Mouse (Mus musculus) cerebellum, postnatal 10 days (tissue): ENCODE measurements around the gene Slco1a4.
"Not testable (repeated sequence)": the region's sequence is repeated elsewhere in the genome, so short reads cannot be mapped to it uniquely, and the experiment has no call there.

Experiments used
- DNase-seq, 2 experiments: peaks; one replicate each; pipeline ENCODE4 v3.0.0; 2021; ENCODE audit warnings: mixed read lengths in 2 of 2

Slco1a4 gene

DNA sequence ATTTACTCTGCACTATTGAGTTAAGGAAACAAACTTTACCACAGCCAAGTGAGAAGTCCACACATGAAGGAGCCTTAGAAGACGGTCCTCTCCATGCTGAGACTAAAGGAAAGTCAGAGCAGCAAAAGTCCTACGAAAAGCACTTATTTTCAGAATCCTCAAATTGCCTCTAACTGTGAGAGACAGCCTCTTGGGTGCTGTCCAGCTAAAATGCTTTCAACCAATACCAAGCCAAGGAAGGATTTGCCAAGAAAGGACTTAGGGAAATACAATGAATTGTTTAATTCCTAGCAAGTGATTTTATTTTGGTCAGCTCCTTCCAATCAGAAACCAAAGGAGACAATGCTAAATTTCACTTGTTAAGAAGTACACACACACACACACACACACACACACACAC is at the start of gene Slco1a4:
Gene Slco1a4, minus strand, starts transcription at position 115 of the 400 bp plus-strand sequence.
- peak; percentile 53 to 59 for DNase-seq

- no peak for DNase-seq
Observed at GRCm38 (mm10) chr6:141898197-141898596, 42.2 kb upstream of the Slco1a4 start.

DNA sequence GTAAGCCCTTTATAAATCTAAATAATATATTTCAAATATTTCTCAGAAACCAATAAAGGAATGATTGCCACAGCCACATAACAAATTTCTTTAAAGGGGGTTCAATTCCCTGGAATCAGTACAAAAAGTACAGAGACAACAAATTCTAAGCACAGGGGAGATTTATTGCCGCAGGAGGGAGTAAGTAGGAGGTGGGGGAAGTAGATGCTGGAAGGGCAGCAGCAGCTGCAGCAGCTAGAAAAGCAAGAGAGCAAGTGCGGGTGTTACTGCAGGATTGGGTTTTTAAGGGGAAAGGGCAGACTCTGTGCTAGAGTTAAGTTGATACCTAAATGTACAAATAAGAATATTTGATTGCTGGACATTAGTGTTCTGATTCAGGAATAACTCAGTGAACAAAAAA is 33.7 kb upstream of the Slco1a4 start:
- DNase-seq, result no peak

DNA sequence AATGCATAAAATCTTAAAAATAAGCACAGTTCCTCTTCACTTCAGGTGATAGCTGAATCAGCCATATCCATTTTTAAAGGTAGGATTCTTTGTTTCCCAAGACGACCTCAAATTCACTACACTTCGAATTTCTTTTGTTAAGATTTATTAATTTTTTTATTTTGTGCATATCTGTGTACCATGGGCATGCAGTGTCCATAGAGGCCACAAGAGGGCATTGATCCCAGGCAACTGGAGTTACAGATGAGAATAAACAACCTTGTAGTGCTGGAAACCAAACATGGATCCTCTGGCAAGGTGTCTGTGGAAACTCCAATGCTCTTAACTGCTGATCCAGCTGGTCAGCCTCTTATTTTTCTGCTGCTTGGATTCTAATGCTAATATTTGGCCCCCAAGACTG is 32.2 kb upstream of the Slco1a4 start:
- DNase-seq, result peak; percentile 12 to 14

DNA sequence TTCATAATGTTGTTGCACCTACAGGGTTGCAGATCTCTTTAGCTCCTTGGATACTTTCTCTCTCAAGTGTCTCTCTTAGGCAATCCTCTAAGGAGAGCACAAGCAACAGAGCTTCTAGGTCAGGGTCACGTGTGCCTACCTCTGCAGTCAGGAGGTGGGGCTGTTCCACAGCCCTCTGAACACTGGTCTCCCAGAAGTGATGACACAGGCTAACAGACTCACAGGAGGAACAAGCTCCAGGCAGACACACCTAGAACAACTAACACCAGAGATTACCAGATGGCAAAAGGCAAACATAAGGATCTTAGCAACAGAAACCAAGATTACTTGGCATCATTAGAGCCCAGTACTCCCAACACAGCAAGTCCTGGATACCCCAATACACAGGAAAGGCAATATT is 26.6 kb upstream of the Slco1a4 start:
- DNase-seq, result no peak

- not testable (repeated sequence) for DNase-seq
Observed at GRCm38 (mm10) chr6:141875742-141876141, 19.7 kb upstream of the Slco1a4 start.

GRCm38 (mm10) chr6:141871711-141872110 is 15.7 kb upstream of the Slco1a4 start:
- no peak for DNase-seq

DNA sequence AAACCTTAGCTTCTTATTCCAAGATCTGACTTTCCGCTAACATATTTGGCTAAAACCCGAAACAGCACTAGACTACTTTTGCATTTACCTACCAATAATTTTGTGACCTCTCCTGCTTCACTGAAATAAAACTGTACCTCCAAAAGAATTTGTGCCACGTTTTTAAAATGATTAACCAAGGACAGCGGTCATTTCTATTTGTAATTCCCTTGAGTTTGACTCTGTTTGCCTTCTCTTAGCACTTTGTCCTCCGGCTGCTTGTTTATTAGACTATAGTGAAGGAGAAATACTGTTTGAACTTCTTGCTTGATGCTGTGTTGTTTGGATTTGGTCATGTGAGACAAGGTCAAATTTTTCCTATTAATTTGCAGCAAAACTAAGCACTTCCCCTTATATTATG is 12.7 kb upstream of the Slco1a4 start:
- DNase-seq, result no peak

DNA sequence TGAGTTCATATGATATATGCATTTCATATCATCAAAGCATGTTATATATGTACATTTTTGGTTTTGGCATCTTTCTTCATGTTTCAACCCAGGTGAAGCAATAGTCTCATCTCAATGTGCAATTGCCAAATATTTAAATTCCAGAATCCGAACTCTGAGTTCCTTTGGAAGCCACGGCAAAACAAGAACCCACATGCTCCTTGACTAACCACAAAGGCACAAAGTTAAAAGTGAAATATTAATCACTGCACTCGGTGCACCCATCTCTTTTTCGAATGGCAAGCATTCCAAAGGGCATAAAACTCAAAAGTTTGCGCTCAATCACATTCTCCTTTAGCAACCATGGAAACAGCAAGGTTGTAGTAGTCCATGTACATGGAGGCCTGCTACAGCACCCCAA is 10.0 kb upstream of the Slco1a4 start:
- DNase-seq, result no peak

DNA sequence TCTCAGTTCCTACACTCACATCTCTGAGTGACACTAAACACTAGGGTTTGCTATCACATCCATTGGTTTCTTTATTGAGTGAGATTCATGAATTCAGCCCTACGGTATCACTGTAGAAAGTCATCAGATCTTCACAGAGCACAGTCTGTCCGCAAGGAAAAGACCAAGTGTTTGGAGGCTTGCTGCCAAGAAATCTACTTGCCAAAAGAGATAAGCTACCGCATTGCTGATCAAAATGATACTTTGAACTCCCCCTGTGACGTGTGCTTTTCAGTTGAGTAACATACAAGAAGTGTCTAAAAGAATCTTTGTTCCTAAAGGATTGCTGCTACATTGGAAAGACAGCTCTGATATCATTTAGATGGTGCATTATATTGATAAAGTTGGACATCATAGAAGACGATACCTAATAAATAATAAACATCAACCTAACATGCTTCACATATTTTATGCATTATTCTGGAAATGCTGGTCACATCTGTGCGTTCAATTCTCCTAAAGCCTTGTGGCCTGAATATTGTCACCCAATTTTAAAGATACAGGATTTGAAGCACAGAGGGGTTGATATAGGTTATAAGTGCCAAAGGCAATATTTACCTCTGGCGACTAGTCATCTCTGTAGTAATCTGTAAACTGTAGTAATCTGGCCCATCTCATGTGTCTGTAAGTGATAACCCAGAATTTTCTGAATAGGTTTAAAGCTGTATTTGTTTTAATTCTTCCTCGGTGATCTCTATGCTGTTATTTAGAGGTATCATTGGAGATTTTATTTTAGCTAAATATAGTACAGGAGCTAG is 1.9 kb upstream of the Slco1a4 start:
- DNase-seq, result peak; percentile 43 to 51

DNA sequence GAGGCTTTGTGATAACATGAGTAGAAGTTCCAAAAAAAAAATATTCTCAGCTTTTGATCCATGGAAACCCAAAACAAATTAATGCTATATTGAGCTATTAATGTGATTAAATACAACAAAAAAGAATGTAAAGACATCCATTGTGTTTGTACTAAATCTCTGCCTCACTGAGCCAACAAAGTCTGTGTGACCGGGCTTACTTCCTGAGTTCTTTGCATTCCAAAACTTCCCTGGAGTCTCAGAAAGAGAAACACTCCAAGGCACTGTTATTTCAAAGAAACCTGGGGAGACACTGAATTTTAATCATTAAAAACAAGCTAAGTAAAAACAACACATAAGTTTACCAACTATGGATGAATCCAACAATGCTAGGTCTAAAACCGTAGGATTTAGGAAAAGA is 2.4 kb downstream of the Slco1a4 start:
- no peak for DNase-seq

DNA sequence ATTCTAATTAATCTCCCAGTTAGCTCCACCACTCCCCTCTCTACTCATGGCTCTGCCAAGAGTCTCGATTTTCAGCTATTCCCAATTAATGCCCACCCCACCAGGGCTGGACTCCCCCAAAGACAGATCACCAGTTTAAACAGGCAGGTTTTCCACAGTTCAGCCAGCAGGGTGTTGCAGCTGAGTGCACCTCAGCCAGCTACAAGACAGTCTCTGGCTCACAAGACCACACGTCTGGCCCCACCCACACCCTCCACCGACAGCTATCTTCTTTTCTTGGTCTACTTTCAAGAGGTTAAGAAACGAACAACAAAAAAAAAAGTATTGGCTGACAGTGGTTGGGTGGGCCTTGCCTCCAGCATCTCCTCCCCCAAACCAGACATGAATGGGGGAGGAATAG is 6.9 kb downstream of the Slco1a4 start:
- DNase-seq, result no peak

- peak; percentile 62 to 69 for DNase-seq
Observed at GRCm38 (mm10) chr6:141797837-141798236, 58.2 kb downstream of the Slco1a4 start.

- peak; percentile 34 to 53 for DNase-seq
Observed at GRCm38 (mm10) chr6:141774476-141774875, 81.5 kb downstream of the Slco1a4 start.

GRCm38 (mm10) chr6:141773710-141774109 is 82.3 kb downstream of the Slco1a4 start, which contains the start of gene Gm5724:
Gm5724 (minus strand) TSS chr6:141773810.
- DNase-seq, result no peak
